Mouse (Mus musculus): ENCODE data around the gene Ctnnd2. TPM values are rescaled to one million over a fixed set of nuclear protein-coding genes. Genes with fewer than 3 reads are reported as not detected.

Ctnnd2 gene
- total and polyA plus RNA-seq, 2 experiments = 0.02 to 0.28 TPM

GRCm38 (mm10) chr15:30632113-30632735 lies 459.8 kb downstream of the Ctnnd2 start:
- H3K4me1 ChIP-seq (ENCODE audit: control insufficient read depth, insufficient read depth, low read length) = no peaks in the 10 kb centered on the region
- no peak overlapping the region for H3K27ac ChIP-seq (replicated peaks; ENCODE audit: insufficient read depth, low read depth, low read length)
- H3K9ac ChIP-seq (ENCODE audit: low read depth, low read length) = no peak overlapping the region
- 68% methylated on average over 7 of the region's 7 CpGs for WGBS
- no peaks in the 10 kb centered on the region for H3K36me3 ChIP-seq (ENCODE audit: control insufficient read depth, insufficient read depth, low read length)
- no peaks in the 10 kb centered on the region for H3K27me3 ChIP-seq (ENCODE audit: control insufficient read depth, insufficient read depth, low read length)
- no peaks in the 10 kb centered on the region for H3K79me2 ChIP-seq (ENCODE audit: control insufficient read depth, insufficient read depth, low read length)
- no peak for DNase-seq (ENCODE audit: extremely low read depth, low read depth, low spot score)
- TF ChIP-seq POLR2A (IDR thresholded peaks at IDR 0.05; ENCODE audit: extremely low read depth, insufficient read depth, low read length) (no peak), CTCF (IDR thresholded peaks at IDR 0.05; ENCODE audit: low read depth, low read length) (no peak)
- H3K4me3 ChIP-seq (ENCODE audit: insufficient read depth, low read depth, low read length) = no peak overlapping the region

- Histone ChIP-seq H3K27ac (replicated peaks; ENCODE audit: insufficient read depth, low read depth, low read length) (no peak overlapping the region), H3K27me3 (ENCODE audit: control insufficient read depth, insufficient read depth, low read length) (no peaks in the 10 kb centered on the region), H3K79me2 (ENCODE audit: control insufficient read depth, insufficient read depth, low read length) (no peaks in the 10 kb centered on the region), H3K4me3 (ENCODE audit: insufficient read depth, low read depth, low read length) (no peak overlapping the region), H3K36me3 (ENCODE audit: control insufficient read depth, insufficient read depth, low read length) (no peaks in the 10 kb centered on the region), H3K4me1 (ENCODE audit: control insufficient read depth, insufficient read depth, low read length) (no peaks in the 10 kb centered on the region), H3K9ac (ENCODE audit: low read depth, low read length) (no peak overlapping the region)
- no peak for TF ChIP-seq POLR2A (IDR thresholded peaks at IDR 0.05; ENCODE audit: extremely low read depth, insufficient read depth, low read length)
- no peak for TF ChIP-seq CTCF (IDR thresholded peaks at IDR 0.05; ENCODE audit: low read depth, low read length)
- no peak for DNase-seq (ENCODE audit: extremely low read depth, low read depth, low spot score)
- 63% methylated on average over 2 of the region's 2 CpGs for WGBS
Measured at GRCm38 (mm10) chr15:30633917-30634316, 461.5 kb downstream of the Ctnnd2 start.

- 75% methylated on average over 5 of the region's 5 CpGs for WGBS
- Histone ChIP-seq H3K27me3 (ENCODE audit: control insufficient read depth, insufficient read depth, low read length) (no peaks in the 10 kb centered on the region), H3K27ac (replicated peaks; ENCODE audit: insufficient read depth, low read depth, low read length) (no peak overlapping the region), H3K4me3 (ENCODE audit: insufficient read depth, low read depth, low read length) (no peak overlapping the region), H3K36me3 (ENCODE audit: control insufficient read depth, insufficient read depth, low read length) (no peaks in the 10 kb centered on the region), H3K79me2 (ENCODE audit: control insufficient read depth, insufficient read depth, low read length) (no peaks in the 10 kb centered on the region), H3K9ac (ENCODE audit: low read depth, low read length) (no peak overlapping the region), H3K4me1 (ENCODE audit: control insufficient read depth, insufficient read depth, low read length) (no peaks in the 10 kb centered on the region)
- TF ChIP-seq CTCF (IDR thresholded peaks at IDR 0.05; ENCODE audit: low read depth, low read length) (no peak), POLR2A (IDR thresholded peaks at IDR 0.05; ENCODE audit: extremely low read depth, insufficient read depth, low read length) (no peak)
- no peak for DNase-seq (ENCODE audit: extremely low read depth, low read depth, low spot score)
Measured at GRCm38 (mm10) chr15:30634522-30634921, 462.1 kb downstream of the Ctnnd2 start.

DNA sequence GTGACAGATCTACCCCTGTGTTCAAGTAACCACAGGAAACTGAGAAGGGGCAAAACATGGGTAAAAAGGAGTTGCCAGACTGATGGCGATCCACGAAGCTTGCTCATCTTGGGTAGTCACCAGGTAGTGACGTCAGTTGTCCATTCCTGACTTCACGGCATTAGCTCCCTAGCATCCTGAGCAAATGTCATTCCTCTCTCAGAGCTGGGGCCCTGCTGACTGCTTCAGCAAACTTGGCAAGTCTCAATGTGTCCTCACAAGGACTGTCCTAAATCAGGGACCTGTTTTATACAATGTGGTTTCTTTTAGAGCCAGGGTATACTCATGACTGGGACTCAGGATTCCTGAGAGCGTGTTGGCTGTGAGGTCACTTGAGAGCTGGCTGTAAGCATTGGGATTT lies 468.3 kb downstream of the Ctnnd2 start:
- Histone ChIP-seq H3K27ac (replicated peaks; ENCODE audit: insufficient read depth, low read depth, low read length) (no peak overlapping the region), H3K79me2 (ENCODE audit: control insufficient read depth, insufficient read depth, low read length) (no peaks in the 10 kb centered on the region), H3K4me3 (ENCODE audit: insufficient read depth, low read depth, low read length) (no peak overlapping the region), H3K27me3 (ENCODE audit: control insufficient read depth, insufficient read depth, low read length) (no peaks in the 10 kb centered on the region), H3K9ac (ENCODE audit: low read depth, low read length) (no peak overlapping the region), H3K36me3 (ENCODE audit: control insufficient read depth, insufficient read depth, low read length) (no peaks in the 10 kb centered on the region), H3K4me1 (ENCODE audit: control insufficient read depth, insufficient read depth, low read length) (no peaks in the 10 kb centered on the region)
- no peak for DNase-seq (ENCODE audit: extremely low read depth, low read depth, low spot score)
- TF ChIP-seq CTCF (IDR thresholded peaks at IDR 0.05; ENCODE audit: low read depth, low read length) = no peak
- no peak for TF ChIP-seq POLR2A (IDR thresholded peaks at IDR 0.05; ENCODE audit: extremely low read depth, insufficient read depth, low read length)
- WGBS = 85% methylated on average over 5 of the region's 5 CpGs

DNA sequence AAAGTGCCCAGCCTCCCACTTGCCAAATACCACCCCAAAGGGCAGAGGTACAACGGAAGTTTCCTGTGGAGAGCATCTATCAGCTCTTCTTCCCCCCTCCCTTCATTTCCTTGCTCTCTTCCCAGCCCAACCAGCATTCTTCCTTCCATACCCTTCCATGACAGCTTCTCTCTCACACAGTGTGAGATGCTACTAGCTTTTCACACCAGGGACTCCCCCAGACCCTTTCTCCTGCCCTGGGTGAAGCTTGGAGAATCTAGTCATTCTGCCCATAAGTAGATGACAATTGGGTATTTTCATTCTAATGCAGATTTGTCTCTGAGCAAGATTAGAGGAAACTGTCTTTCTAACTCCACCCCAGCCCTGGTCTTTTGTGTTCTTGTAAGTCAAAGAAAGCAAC lies 473.3 kb downstream of the Ctnnd2 start:
- DNase-seq (ENCODE audit: extremely low read depth, low read depth, low spot score) = no peak
- Histone ChIP-seq H3K4me3 (ENCODE audit: insufficient read depth, low read depth, low read length) (no peak overlapping the region), H3K27me3 (ENCODE audit: control insufficient read depth, insufficient read depth, low read length) (peaks cover 7% of the 10 kb centered on the region), H3K36me3 (ENCODE audit: control insufficient read depth, insufficient read depth, low read length) (no peaks in the 10 kb centered on the region), H3K27ac (replicated peaks; ENCODE audit: insufficient read depth, low read depth, low read length) (no peak overlapping the region), H3K4me1 (ENCODE audit: control insufficient read depth, insufficient read depth, low read length) (no peaks in the 10 kb centered on the region), H3K9ac (ENCODE audit: low read depth, low read length) (no peak overlapping the region), H3K79me2 (ENCODE audit: control insufficient read depth, insufficient read depth, low read length) (no peaks in the 10 kb centered on the region)
- 33% methylated on average over 1 of the region's 1 CpGs for WGBS
- TF ChIP-seq CTCF (IDR thresholded peaks at IDR 0.05; ENCODE audit: low read depth, low read length) (no peak), POLR2A (IDR thresholded peaks at IDR 0.05; ENCODE audit: extremely low read depth, insufficient read depth, low read length) (no peak)
